Mouse (Mus musculus) CH12.LX (cell line): ENCODE data around the gene Cryl1.

Source experiments
- CTCF ChIP-seq, 2 experiments: IDR thresholded peaks in 1 of 2; conservative IDR thresholded peaks in 1 of 2; 2 replicates each; pipeline ENCODE4 v1.5.1; 2011 to 2012; ENCODE audit warnings: low read depth in 2 of 2, low read length in 2 of 2, improper control_type of control experiment in 1 of 2, inconsistent platforms in 1 of 2, mild to moderate bottlenecking in 1 of 2, moderate library complexity in 1 of 2
- POLR2A ChIP-seq: IDR thresholded peaks from 2 replicates; pipeline ENCODE4 v1.6.1; 2011; ENCODE audit warnings: low read depth, mild to moderate bottlenecking, improper control_type of control experiment, low read length

DNA sequence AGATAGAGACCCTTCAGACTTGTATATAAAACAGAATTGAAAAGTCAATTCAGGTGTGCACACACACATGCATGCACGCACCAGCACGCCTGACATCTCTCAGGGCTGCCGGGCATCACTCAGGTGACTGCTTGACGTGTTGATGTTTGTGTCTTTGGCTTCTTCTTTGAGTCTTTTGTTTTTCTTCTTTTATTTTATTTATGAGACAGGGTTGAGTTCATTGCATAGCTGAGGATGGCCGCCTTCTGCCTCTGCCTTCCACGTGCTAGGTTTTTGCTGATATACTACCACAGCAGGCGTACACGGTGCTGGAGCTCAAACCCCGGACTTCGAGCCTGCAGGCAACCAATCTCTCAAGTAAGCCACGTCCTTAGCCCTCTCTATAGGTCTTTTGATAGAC lies 163.1 kb downstream of the Cryl1 start:
- TF ChIP-seq POLR2A, result no peak
- TF ChIP-seq CTCF (conservative IDR thresholded peaks at IDR 0.05 in 1 of 2, IDR thresholded peaks at IDR 0.05 in 1 of 2; ENCODE audit: low read depth in 2 of 2, low read length in 2 of 2), result no peak
